Mouse (Mus musculus) heart, embryonic 15.5 days (tissue): ENCODE results near the gene Pln. TPM values are rescaled to one million over a fixed set of nuclear protein-coding genes. Genes with fewer than 3 reads are reported as not detected.

Experiments
- ATAC-seq: fragments of 200-750 bp; cut with Nextera tagmentation; replicated peaks from 2 replicates; pipeline ENCODE4 v1.8.0; 2017; ENCODE audit warnings: low read depth, moderate TSS enrichment; ENCODE audit not compliant: insufficient number of reproducible peaks, insufficient read depth, low FRiP score
- H3K27ac ChIP-seq: fragments of 300-500 bp; sonication (generic); 2 replicates; pipeline ENCODE4 v1.5.1; 2015; ENCODE audit warnings: mild to moderate bottlenecking, inconsistent platforms
- H3K27me3 ChIP-seq: fragments of 300-500 bp; sonication (generic); 2 replicates; pipeline ENCODE4 v1.6.1; 2015; ENCODE audit warnings: inconsistent platforms
- H3K36me3 ChIP-seq: fragments of 300-500 bp; sonication (generic); 2 replicates; pipeline ENCODE4 v1.6.1; 2015; ENCODE audit warnings: mild to moderate bottlenecking, inconsistent platforms
- H3K4me1 ChIP-seq: fragments of 300-500 bp; sonication (generic); replicated peaks from 2 replicates; pipeline ENCODE4 v1.6.1; 2015; ENCODE audit warnings: inconsistent platforms
- H3K4me2 ChIP-seq: fragments of 300-500 bp; sonication (generic); 2 replicates; pipeline ENCODE4 v1.6.1; 2015; ENCODE audit warnings: inconsistent platforms, mild to moderate bottlenecking, moderate library complexity
- H3K4me3 ChIP-seq: fragments of 300-500 bp; sonication (generic); 2 replicates; pipeline ENCODE4 v1.5.1; 2015; ENCODE audit warnings: mild to moderate bottlenecking, inconsistent platforms
- H3K9ac ChIP-seq: fragments of 300-500 bp; sonication (generic); 2 replicates; pipeline ENCODE4 v1.6.1; 2015; ENCODE audit warnings: mild to moderate bottlenecking, inconsistent platforms
- H3K9me3 ChIP-seq: fragments of 300-500 bp; sonication (generic); replicated peaks from 2 replicates; pipeline ENCODE4 v1.6.1; 2016; ENCODE audit warnings: inconsistent platforms
- WGBS: fragments of 180-500 bp; shearing (Covaris S2); methylation state at CpG from one replicate; pipeline ENCODE4 v1.1.7; 2015; ENCODE audit warnings: mixed read lengths; 5-methylcytosine and 5-hydroxymethylcytosine counted together
- polyA plus RNA-seq: library from polyadenylated mRNA; unstranded; fragments of >200 nt; fragmentation: Nextera tagmentation; extraction: Ambion mirVana; gene quantifications from 2 replicates; pipeline ENCODE4 v1.2.1, GENCODE M21; 2015

Gene Pln
- polyA plus RNA-seq, 1 experiment from 2014 or later: 1,187 TPM

GRCm38 (mm10) chr10:53394923-53395629 is 57.6 kb downstream of the Pln start:
- no peaks in the 10 kb centered on the region for H3K36me3 ChIP-seq
- H3K4me1 ChIP-seq: peaks cover 15% of the 10 kb centered on the region
- no peak overlapping the region for H3K4me2 ChIP-seq
- H3K27ac ChIP-seq: no peak overlapping the region
- no peak for ATAC-seq
- no peaks in the 10 kb centered on the region for H3K9me3 ChIP-seq
- no peaks in the 10 kb centered on the region for H3K27me3 ChIP-seq
- WGBS: 71% methylated on average over 9 of the region's 9 CpGs
- H3K4me3 ChIP-seq: no peak overlapping the region
- H3K9ac ChIP-seq: no peak overlapping the region

Other genes starting within 250 kb of the Pln start
- 5.1 TPM in 2 replicates for gene Cep85l, start 42.3 kb downstream of the Pln start, polyA plus RNA-seq